In the genomic region with DNA sequence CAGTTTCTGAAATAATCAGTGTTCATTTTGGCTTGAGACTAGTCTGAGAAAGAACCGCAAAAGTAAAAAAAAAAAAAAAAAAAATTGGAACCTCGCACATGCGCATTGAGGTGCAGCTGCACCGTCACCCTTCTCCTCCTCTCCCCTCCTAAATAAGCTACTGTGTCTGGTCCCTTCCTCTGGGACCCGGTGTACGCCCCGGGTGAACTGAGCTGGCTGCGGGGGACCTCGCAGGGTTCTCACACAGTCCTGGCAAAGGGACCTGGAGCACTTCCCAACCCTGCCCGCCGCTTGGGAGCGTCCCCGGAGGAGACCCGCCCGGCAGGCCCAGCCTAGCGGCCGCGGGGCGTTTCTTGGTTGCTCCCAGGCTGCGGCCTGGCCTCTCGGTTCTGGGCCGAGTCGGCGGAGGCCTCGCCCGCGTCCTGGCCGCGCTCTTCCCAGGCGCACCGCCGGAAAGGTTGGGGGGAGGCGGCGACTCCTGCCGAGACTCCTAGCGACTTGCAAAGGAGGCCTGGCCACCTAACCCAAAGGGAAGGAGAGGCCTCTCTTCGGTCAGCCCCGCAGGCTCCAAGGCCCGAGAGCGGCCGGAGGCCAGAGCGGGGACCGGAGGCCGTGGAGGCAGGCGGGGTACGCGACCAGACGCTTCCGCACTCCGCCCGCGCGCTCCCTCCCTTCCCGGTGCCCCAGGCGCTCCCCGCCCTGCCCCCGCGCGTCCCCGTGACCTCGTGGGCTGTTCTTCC, we compare ENCODE assay signal across 8 mouse cellular contexts. TPM values are rescaled to one million over a fixed set of nuclear protein-coding genes. Genes with fewer than 3 reads are reported as not detected.
A peak's percentile ranks its signal among the peaks of the same experiment; 100 is the strongest.
DNase-seq lines count a peak whose midpoint lies in the region; ATAC-seq and TF ChIP-seq lines count a peak whose summit lies in the region.

Spag6 (plus strand) TSS at position 162 of the 740 bp plus-strand sequence.

- H3ac ChIP-seq in C2C12 (ENCODE audit: control insufficient read depth, insufficient read length, low read depth) = peak within 1 kb of the TSS; percentile 82

- H3K4me2 ChIP-seq in embryonic facial prominence, embryonic 15.5 days (replicated peaks) = peak within 1 kb of the TSS; percentile 96
- H3K4me2 ChIP-seq in heart, embryonic 14.5 days (ENCODE audit: low read length) = peak within 1 kb of the TSS; percentile 95
- H3K4me2 ChIP-seq in kidney, postnatal 0 days (ENCODE audit: low read length) = peak within 1 kb of the TSS; percentile 71
- peak within 1 kb of the TSS; percentile 76 for H3K4me2 ChIP-seq in liver, embryonic 16.5 days (ENCODE audit: low read depth, low read length)
- peak within 1 kb of the TSS; percentile 89 for H3K4me2 ChIP-seq in neural tube, embryonic 11.5 days (ENCODE audit: low read depth)

- ATAC-seq in embryonic facial prominence, embryonic 15.5 days (ENCODE audit: insufficient number of reproducible peaks, low FRiP score, low TSS enrichment, low read depth) = peak; percentile 69
- peak; percentile 77 for ATAC-seq in heart, embryonic 14.5 days (ENCODE audit: insufficient number of reproducible peaks, insufficient read depth, low FRiP score, low read depth)
- ATAC-seq in kidney, postnatal 0 days (replicated peaks; ENCODE audit: low FRiP score, low read depth) = peak; percentile 76
- ATAC-seq in liver, embryonic 16.5 days (ENCODE audit: low read depth) = peak; percentile 69
- peak; percentile 74 for ATAC-seq in neural tube, embryonic 11.5 days (ENCODE audit: insufficient read depth, low FRiP score, low TSS enrichment)

- no peaks in the 10 kb centered on the region for H3K36me3 ChIP-seq in C2C12 (ENCODE audit: control insufficient read depth, insufficient read depth)
- no peaks in the 10 kb centered on the region for H3K36me3 ChIP-seq in embryonic facial prominence, embryonic 15.5 days
- no peaks in the 10 kb centered on the region for H3K36me3 ChIP-seq in heart, embryonic 14.5 days (ENCODE audit: control insufficient read depth, insufficient read depth, low read length)
- H3K36me3 ChIP-seq in kidney, postnatal 0 days (ENCODE audit: insufficient read depth, low read length) = no peaks in the 10 kb centered on the region
- no peaks in the 10 kb centered on the region for H3K36me3 ChIP-seq in liver, embryonic 16.5 days (ENCODE audit: control insufficient read depth, insufficient read depth)
- H3K36me3 ChIP-seq in neural tube, embryonic 11.5 days (ENCODE audit: control insufficient read depth, insufficient read depth, low read length) = no peaks in the 10 kb centered on the region

- DNase-seq in adrenal gland, postnatal 14 days = peak; percentile 81
- peak; percentile 86 for DNase-seq in kidney, postnatal 0 days (ENCODE audit: low spot score)
- DNase-seq in neural tube, embryonic 11.5 days (ENCODE audit: low spot score) = peak; percentile 86
- peak; percentile 79 for DNase-seq in testis, postnatal 10 days (ENCODE audit: low spot score)

- TF ChIP-seq CTCF in C2C12 (IDR thresholded peaks at IDR 0.05; ENCODE audit: control insufficient read depth, insufficient read depth, insufficient read length) = no peak
- TF ChIP-seq CTCF in kidney, postnatal 0 days (IDR thresholded peaks at IDR 0.05; ENCODE audit: low read depth) = no peak

- peak within 1 kb of the TSS; percentile 83 for H3K9ac ChIP-seq in embryonic facial prominence, embryonic 15.5 days
- peak within 1 kb of the TSS; percentile 92 for H3K9ac ChIP-seq in heart, embryonic 14.5 days (ENCODE audit: low read length)
- peak within 1 kb of the TSS; percentile 90 for H3K9ac ChIP-seq in kidney, postnatal 0 days (ENCODE audit: low read depth, low read length)
- H3K9ac ChIP-seq in liver, embryonic 16.5 days (ENCODE audit: low read depth, low read length) = peak within 1 kb of the TSS; percentile 54
- peak within 1 kb of the TSS; percentile 84 for H3K9ac ChIP-seq in neural tube, embryonic 11.5 days (ENCODE audit: low read length)

- H3K79me2 ChIP-seq in C2C12 (ENCODE audit: control insufficient read depth, insufficient read depth) = no peaks in the 10 kb centered on the region

- no peaks in the 10 kb centered on the region for H3K9me3 ChIP-seq in embryonic facial prominence, embryonic 15.5 days (replicated peaks)
- H3K9me3 ChIP-seq in heart, embryonic 14.5 days (ENCODE audit: control insufficient read depth, low read length) = no peaks in the 10 kb centered on the region
- H3K9me3 ChIP-seq in kidney, postnatal 0 days (replicated peaks; ENCODE audit: low read length) = no peaks in the 10 kb centered on the region
- H3K9me3 ChIP-seq in liver, embryonic 16.5 days (replicated peaks; ENCODE audit: control insufficient read depth, low read length) = no peaks in the 10 kb centered on the region
- H3K9me3 ChIP-seq in neural tube, embryonic 11.5 days (ENCODE audit: control insufficient read depth, low read length) = no peaks in the 10 kb centered on the region

- H3K79me3 ChIP-seq in C2C12 (ENCODE audit: low read depth) = no peaks in the 10 kb centered on the region

- under 1% methylated on average over 60 of the region's 61 CpGs for WGBS in embryonic facial prominence, embryonic 15.5 days
- under 1% methylated on average over 45 of the region's 61 CpGs for WGBS in heart, embryonic 14.5 days
- under 1% methylated on average over 60 of the region's 61 CpGs for WGBS in kidney, postnatal 0 days
- under 1% methylated on average over 58 of the region's 61 CpGs for WGBS in liver, embryonic 16.5 days (ENCODE audit: insufficient replicate concordance)
- WGBS in neural tube, embryonic 11.5 days = under 1% methylated on average over 59 of the region's 61 CpGs

- H3K4me3 ChIP-seq in C2C12 (ENCODE audit: insufficient read depth, poor library complexity, severe bottlenecking) = peak within 1 kb of the TSS; percentile 50
- H3K4me3 ChIP-seq in embryonic facial prominence, embryonic 15.5 days (replicated peaks) = peak within 1 kb of the TSS; percentile 73
- peak within 1 kb of the TSS; percentile 75 to 82 for H3K4me3 ChIP-seq in heart, embryonic 14.5 days (ENCODE audit: control insufficient read depth in 1 of 2, insufficient read depth in 1 of 2, low read depth in 1 of 2, low read length in 2 of 2)
- peak within 1 kb of the TSS; percentile 60 for H3K4me3 ChIP-seq in kidney, postnatal 0 days (replicated peaks; ENCODE audit: low read depth, low read length)
- peak within 1 kb of the TSS; percentile 67 for H3K4me3 ChIP-seq in liver, embryonic 16.5 days (ENCODE audit: low read depth, low read length)
- peak within 1 kb of the TSS; percentile 51 for H3K4me3 ChIP-seq in neural tube, embryonic 11.5 days (ENCODE audit: low read depth, low read length)

- H3K4me1 ChIP-seq in embryonic facial prominence, embryonic 15.5 days = peaks cover 36% of the 10 kb centered on the region
- peaks cover 6 to 20% of the 10 kb centered on the region in 2 experiments; a peak in 3 of 4 replicates for H3K4me1 ChIP-seq in heart, embryonic 14.5 days (ENCODE audit: control insufficient read depth in 2 of 2, insufficient read depth in 2 of 2, low read length in 2 of 2)
- H3K4me1 ChIP-seq in kidney, postnatal 0 days (replicated peaks; ENCODE audit: insufficient read depth, low read length) = peaks cover 18% of the 10 kb centered on the region; the same call in 1 of the 2 replicates
- peaks cover 11% of the 10 kb centered on the region for H3K4me1 ChIP-seq in liver, embryonic 16.5 days (ENCODE audit: control insufficient read depth, low read depth, low read length)
- H3K4me1 ChIP-seq in neural tube, embryonic 11.5 days (ENCODE audit: control insufficient read depth, insufficient read depth, low read length) = peaks cover 2% of the 10 kb centered on the region; the same call in 1 of the 2 replicates

- H3K27me3 ChIP-seq in C2C12 (ENCODE audit: control insufficient read depth, insufficient read depth, insufficient read length) = no peaks in the 10 kb centered on the region
- H3K27me3 ChIP-seq in embryonic facial prominence, embryonic 15.5 days = peaks cover 74% of the 10 kb centered on the region
- H3K27me3 ChIP-seq in heart, embryonic 14.5 days (ENCODE audit: control insufficient read depth, insufficient read depth, low read length) = peaks cover 76% of the 10 kb centered on the region
- peaks cover 56% of the 10 kb centered on the region for H3K27me3 ChIP-seq in kidney, postnatal 0 days (ENCODE audit: insufficient read depth, low read length)
- H3K27me3 ChIP-seq in liver, embryonic 16.5 days (ENCODE audit: control insufficient read depth, insufficient read depth, low read depth, low read length) = peaks cover 81% of the 10 kb centered on the region
- peaks cover 71% of the 10 kb centered on the region for H3K27me3 ChIP-seq in neural tube, embryonic 11.5 days (ENCODE audit: control insufficient read depth, insufficient read depth, low read length)

- peak within 1 kb of the TSS; percentile 59 for H3K27ac ChIP-seq in embryonic facial prominence, embryonic 15.5 days (replicated peaks)
- peak within 1 kb of the TSS; percentile 73 to 86 for H3K27ac ChIP-seq in heart, embryonic 14.5 days (replicated peaks in 1 of 2; ENCODE audit: control insufficient read depth in 1 of 2, insufficient read depth in 1 of 2, low read depth in 2 of 2, low read length in 2 of 2)
- H3K27ac ChIP-seq in kidney, postnatal 0 days = peak within 1 kb of the TSS; percentile 78
- H3K27ac ChIP-seq in liver, embryonic 16.5 days (ENCODE audit: low read length) = peak within 1 kb of the TSS; percentile 17; the same call in 1 of the 2 replicates
- peak within 1 kb of the TSS; percentile 67 for H3K27ac ChIP-seq in neural tube, embryonic 11.5 days (ENCODE audit: low read depth, low read length)

TF ChIP-seq in C2C12, 6 proteins besides CTCF, POLR2A, EP300 and RAD21:
- TF ChIP-seq MAX (IDR thresholded peaks at IDR 0.05) = no peak
- TF ChIP-seq MYOD1 (IDR thresholded peaks at IDR 0.05; ENCODE audit: control insufficient read depth, insufficient read length, low read depth) = no peak
- TF ChIP-seq USF1 (IDR thresholded peaks at IDR 0.05; ENCODE audit: low read depth) = no peak
- TF ChIP-seq MYOG (IDR thresholded peaks at IDR 0.05; ENCODE audit: control insufficient read depth, extremely low read depth, insufficient read length) = no peak
- no peak for TF ChIP-seq CEBPB (IDR thresholded peaks at IDR 0.05; ENCODE audit: low read depth)
- TF ChIP-seq FOSL1 (IDR thresholded peaks at IDR 0.05; ENCODE audit: insufficient read depth, low read length, poor library complexity, severe bottlenecking) = no peak

RNA-seq across cellular contexts. Expression of gene Spag6, which starts in this region (rescaled TPM):
- polyA plus RNA-seq in C2C12 (2012; fragmentation: generic; extraction: Trizol) = 0.14 TPM
- 0.41 and 0.56 TPM in 2 replicates for total RNA-seq in adrenal gland, postnatal 14 days (2021)
- polyA plus RNA-seq in embryonic facial prominence, embryonic 15.5 days (2015; fragmentation: Nextera tagmentation; extraction: Ambion mirVana) = 0.14 TPM in 1 of 2 replicates, not detected in the other
- 0.32 TPM in 1 of 2 replicates, not detected in the other for polyA plus RNA-seq in heart, embryonic 14.5 days (2014; fragmentation: Nextera tagmentation; extraction: Ambion mirVana)
- polyA plus RNA-seq in kidney, postnatal 0 days (2015; fragmentation: Nextera tagmentation; extraction: Ambion mirVana) = 0.15 and 0.18 TPM in 2 replicates
- polyA plus RNA-seq in liver, embryonic 16.5 days (2015; fragmentation: Nextera tagmentation; extraction: Ambion mirVana) = not detected in 2 replicates
- 0.21 and 0.37 TPM in 2 replicates for polyA plus RNA-seq in neural tube, embryonic 11.5 days (2014; fragmentation: Nextera tagmentation; extraction: Ambion mirVana)

Comparison
In these comparisons a context has a peak if more than half of its experiments do, and no peak if none do; other contexts are left out.
1. Peak in every context shown above with its lines: DNase-seq, ATAC-seq, H3K4me3 ChIP-seq and H3K27ac ChIP-seq.
2. Peak in DNase-seq in adrenal gland, postnatal 14 days; RNA of the gene not detected or under 1 TPM.
3. Peak in ATAC-seq, H3K4me3 ChIP-seq, H3K27ac ChIP-seq, H3K9ac ChIP-seq and H3K4me2 ChIP-seq in embryonic facial prominence, embryonic 15.5 days; RNA of the gene not detected or under 1 TPM.
4. Peak in ATAC-seq, H3K4me3 ChIP-seq, H3K27ac ChIP-seq, H3K9ac ChIP-seq and H3K4me2 ChIP-seq in heart, embryonic 14.5 days; RNA of the gene not detected or under 1 TPM.
5. Peak in DNase-seq, ATAC-seq, H3K4me3 ChIP-seq, H3K27ac ChIP-seq, H3K9ac ChIP-seq and H3K4me2 ChIP-seq in kidney, postnatal 0 days; RNA of the gene not detected or under 1 TPM.
6. Peak in ATAC-seq, H3K4me3 ChIP-seq, H3K27ac ChIP-seq, H3K9ac ChIP-seq and H3K4me2 ChIP-seq in liver, embryonic 16.5 days; RNA of the gene not detected or under 1 TPM.
7. Peak in DNase-seq, ATAC-seq, H3K4me3 ChIP-seq, H3K27ac ChIP-seq, H3K9ac ChIP-seq and H3K4me2 ChIP-seq in neural tube, embryonic 11.5 days; RNA of the gene not detected or under 1 TPM.
8. H3K27ac ChIP-seq: peak in every context shown above with its lines; median percentile 80 in heart, embryonic 14.5 days; 78 in kidney, postnatal 0 days; 67 in neural tube, embryonic 11.5 days; 59 in embryonic facial prominence, embryonic 15.5 days; 17 in liver, embryonic 16.5 days.